Mouse (Mus musculus) urinary bladder, adult 18-20 months (tissue): ENCODE measurements around the gene Zfp13.

Source experiments
- DNase-seq, 2 experiments: peaks; one replicate each; pipeline ENCODE4 v3.0.0; 2022; ENCODE audit warnings: low spot score in 2 of 2, mixed read lengths in 2 of 2

The Zfp13 gene

DNA sequence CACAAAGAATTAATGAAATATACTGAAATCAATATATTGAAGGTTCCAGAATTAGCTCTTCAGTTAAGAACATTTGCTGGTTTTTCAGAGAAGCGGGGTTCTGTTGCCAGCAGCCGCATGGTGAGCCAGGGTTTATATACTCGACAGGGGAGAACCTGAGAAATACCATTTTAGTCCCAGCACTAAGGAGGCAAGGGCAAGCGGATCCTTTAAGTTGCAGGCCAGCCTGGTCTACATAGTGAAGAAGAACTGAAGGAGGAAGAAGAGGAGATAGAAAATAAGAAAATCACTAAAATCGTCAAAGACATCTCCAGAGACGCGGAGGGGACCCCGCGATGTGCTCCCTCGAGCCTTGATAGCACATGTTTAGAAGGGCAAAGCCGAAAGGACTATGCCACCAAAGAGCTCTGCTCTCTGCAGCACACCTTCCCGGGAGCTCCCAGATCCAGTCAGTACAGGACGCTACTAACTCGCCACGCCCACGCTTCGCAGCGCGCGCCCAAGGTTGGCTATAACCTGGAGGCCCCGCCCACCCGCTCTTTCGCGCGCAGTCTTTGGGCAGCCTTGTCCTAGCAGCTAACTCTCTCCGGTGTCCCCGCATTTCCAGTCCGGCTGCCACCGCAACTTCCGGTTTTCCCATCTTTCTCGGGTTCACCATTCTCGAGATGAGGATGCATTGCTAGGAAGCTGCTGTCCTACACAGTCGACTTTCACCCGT lies 6.9 kb downstream of the Zfp13 start:
- peak; percentile 86 to 92 for DNase-seq

DNA sequence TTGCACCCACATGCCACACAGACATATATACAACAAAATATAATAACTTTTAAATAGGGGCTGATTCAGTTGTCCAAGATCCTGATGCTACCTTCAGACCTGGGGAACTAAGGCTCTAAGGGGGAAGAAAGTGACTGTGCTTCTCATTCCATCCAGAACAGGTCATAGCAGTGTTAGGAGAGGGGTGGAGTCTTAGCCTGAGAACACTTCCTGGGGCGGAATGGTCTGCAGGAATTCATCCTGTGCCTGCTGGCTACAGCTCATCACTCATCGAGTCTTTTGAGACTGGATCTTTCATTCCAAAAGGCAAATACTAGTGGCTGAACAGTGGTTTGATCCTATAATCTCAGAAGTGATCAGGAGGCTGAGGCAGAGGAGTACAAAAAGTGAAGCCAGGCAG lies 12.0 kb downstream of the Zfp13 start:
- DNase-seq: no peak

DNA sequence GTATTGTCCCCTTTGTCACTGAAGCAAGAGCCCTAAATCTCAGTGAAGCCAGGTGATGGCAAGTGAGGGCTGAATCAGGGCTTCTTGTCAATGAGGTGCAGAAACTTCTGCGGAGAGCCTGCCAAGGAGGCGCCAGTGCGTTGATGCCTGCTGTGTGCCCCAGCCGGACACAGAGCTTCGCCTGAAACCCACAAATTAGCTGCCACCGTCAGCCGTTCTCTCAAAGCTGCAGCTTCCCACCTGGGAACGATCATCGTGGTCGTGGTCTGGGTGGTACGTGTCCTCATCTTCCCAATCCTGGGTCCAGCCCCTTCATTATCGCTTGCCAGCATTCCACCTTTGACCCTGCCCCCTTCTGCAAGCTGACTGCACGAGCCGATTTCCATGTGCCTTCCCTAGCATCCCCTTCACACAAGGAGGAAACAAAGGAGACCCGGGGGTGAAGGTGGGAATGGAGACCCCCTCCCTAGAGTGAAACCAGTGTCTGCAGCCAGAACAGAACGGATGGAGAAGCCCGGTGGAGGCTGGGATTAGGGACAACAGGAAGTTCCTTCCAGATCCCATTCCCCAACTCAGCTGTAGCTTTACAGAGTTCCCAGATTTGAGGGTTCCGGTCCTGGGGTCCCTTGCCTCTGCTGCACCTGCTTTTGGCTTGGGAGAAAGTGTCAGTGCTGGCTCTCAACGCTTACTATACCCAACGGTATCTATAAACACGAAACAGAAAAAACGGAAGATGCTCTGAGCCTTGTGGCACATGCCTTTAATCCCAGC lies 13.4 kb downstream of the Zfp13 start:
- DNase-seq: peak in 1 of 2 experiments; percentile 26

DNA sequence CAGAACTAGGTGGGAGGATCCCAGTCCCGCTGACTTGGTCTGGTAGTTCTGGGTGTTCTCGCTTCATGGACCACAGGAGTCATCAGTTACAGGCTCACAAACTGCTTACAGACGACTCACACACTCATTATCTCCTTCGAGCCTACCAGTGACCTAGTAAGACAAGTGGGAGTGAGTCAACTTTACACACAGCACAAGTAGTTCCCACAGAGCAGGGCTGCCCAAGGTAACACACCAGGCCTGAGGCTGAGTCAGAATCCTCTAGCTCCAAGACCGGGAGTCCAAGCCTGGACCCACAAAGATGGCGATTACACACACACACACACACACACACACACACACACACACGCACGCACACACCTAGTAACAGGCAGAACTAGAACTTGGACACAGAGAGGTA lies 14.5 kb downstream of the Zfp13 start:
- DNase-seq: no peak

DNA sequence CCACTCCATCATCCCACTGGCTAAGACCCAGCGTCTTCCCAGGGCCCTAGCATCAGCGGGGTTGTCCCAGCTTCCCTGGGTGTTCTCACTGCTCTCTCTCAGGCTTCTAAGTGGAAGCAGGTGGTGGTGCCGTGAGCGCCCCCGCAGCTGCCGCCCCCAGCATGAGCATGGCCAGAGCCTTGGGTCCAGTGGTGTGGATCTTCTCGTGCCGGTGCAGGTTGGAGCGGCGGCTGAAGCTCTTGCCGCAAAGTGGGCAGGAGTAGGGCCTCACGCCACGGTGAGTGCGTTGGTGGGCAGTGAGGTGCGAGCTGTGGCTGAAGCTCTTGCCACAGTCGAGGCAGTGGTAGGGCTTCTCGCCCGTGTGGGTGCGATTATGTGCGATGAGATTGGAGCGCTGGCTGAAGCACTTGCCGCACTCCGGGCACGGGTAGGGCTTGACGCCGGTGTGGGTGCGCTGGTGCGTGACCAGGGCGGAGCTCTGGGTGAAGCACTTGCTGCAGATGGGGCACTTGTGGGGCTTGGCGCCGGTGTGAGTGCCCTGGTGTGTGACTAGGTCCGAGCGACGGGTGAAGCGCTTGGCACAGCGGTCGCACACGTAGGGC lies 23.2 kb downstream of the Zfp13 start:
- no peak for DNase-seq

DNA sequence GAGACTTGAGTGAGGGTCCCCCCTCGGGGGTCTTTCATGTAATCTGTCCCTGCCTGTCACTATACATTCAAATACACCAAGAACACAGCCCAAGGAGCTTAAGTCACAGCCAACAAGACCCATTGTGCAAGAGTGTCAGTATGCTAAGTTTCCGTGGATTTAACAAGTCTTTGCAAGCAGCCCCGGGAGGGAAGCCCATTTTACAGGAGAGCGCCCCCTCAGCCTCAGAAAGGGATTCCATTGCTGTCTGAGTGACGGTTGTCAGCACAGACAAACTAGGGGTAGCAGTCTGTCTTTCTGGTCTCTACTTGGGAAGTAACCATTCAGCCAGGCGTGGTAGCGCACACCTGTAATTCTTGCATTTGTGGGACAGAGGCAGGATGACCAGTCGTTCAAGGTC lies 25.2 kb downstream of the Zfp13 start:
- DNase-seq: no peak

DNA sequence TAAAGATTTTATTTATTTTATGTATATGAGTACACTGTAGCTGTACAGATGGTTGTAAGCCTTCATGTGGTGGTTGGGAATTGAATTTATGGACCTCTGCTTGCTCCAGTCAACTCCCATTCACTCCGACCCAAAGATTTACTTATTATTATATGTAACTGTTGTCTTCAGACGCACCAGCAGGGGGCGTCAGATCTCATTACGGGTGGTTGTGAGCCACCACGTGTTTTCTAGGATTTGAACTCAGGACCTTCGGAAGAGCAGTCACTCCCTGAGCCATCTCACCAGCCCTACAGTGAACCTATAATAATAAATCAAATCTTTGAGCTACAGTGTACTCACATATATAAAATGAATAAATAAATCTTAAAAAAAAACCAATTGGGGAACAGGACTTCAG lies 27.2 kb downstream of the Zfp13 start:
- DNase-seq: no peak

DNA sequence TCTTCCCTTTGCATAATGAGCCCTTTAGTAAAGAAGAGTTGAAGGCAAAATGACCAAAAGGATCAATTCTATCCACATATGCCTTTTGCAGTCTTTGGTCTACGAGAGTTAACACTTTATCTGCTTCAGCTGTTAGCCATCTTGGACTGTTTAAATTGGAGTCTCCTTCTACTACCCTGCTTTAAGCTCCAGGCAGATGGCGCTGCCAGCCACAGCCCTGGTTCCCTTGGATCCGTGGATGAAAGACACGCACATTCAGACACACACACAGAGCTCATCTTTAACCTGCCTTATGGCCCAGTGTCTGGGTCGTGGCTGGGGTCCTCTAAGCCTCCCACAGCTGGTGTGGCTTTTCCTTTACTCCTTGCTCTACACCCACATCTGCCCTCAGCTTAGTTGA lies 28.2 kb downstream of the Zfp13 start:
- DNase-seq: no peak

DNA sequence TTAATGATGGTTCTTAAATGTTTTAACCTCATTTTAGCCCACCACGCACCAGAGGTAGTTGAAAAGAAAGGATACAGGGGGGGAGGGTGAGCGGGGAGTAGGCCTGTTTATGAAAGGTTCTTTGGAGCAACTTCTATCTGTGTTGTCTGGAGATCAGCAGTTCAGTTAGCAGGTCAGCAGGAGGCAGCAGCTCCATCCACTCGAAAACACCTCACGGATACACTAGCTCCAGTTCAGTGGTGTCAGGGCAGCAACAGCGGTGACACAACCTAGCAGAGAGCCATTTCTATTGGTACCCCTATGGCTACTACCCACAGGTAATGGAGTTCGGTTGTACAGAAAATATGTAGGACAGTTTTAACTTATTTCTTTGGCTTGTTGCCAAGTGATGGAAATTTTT lies 29.3 kb downstream of the Zfp13 start:
- DNase-seq: peak in 1 of 2 experiments; percentile 26

DNA sequence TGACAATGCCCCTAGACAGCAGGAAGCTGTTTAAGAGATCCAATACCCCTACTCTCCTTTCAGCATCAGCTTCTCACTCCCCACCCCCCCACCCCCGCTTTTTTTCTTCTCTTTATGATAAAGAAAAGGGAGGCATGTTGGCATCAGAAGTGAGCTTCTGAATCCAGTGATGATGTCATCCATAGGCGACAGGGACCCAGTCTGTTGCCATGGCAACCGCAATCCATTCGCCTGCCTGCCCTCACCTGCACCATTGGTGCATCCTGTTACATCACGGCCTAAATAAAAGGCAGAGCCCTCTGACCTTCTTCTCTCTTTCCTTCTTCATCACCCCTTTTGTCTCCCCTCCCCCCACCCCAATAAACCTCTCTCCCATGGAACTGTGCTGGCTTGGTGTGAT lies 30.9 kb downstream of the Zfp13 start:
- DNase-seq: no peak

DNA sequence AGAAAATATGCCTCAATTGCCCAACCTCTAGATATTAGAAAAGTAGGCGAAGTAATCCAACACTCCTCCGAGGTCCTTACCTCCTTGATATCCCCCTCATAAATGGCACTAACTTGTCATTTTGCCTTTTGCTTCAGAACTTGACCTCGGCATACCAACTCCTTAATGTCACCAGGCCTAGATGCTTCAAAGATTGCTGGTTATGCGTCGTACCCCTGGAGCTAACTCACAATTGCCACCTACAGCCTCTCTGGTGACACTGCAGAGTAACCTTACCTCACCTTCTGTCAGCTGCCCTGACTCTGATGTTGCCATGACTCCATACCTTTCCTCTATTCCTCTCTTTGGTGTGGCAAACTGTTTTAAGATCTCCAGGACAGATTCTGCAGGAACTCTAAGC lies 32.5 kb downstream of the Zfp13 start:
- DNase-seq: no peak

DNA sequence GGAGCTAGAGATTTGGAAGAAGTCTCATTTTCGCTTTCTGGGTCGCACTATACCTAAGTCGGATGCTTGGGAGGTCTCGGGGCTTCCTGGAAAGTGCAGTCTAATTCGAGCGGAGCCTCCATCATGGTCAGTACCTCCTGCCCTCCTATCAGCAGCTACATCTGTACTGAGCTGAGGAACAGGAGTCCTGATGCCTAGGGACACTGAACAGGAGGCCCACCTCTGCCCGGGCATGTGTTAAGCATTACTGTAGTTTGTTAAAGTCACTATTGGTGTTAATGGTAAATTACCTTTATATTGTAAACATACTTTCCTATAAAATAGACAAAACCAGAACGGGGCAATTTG lies 34.9 kb downstream of the Zfp13 start:
- no peak for DNase-seq

DNA sequence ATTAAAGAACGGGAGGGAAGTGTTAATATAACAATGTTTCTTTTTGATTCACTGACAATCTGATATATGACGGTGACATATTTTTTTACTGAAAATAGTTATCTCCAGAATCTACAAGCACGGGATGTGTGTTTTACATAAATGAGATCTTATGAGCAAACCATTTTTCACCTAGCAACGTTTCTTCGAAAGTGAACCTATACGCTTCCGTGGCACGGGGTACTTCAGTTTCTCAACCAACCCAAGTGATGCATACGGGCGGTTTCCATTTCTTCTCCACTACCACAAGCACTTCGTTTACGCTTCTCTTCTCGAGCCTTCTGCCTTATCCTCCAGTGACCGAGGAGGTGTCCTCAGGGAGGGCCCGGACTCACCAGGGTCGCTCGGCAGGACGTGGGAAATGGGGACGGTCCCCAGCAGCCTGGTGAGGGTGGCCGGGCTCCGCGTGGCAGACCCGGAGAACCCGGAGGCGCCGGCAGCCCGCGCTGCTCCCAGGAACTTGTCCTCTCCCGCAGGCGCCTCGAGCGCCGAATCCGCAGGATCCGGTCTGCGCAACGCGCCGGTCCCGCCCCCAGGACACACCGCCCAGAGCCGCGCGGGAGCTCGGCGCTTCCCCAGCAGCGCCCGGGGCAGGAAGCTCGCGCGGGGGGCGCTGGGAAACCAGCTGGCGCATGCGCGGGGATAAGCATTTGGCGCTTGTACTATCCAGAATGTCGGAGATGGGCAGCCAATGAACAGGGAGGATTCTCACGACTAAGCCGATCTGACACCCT lies 35.5 kb downstream of the Zfp13 start, which contains the start of gene Zfp213:
Gene Zfp213 (minus strand): TSS at position 644 of the 773 bp plus-strand sequence.
- peak; percentile 85 to 93 for DNase-seq

DNA sequence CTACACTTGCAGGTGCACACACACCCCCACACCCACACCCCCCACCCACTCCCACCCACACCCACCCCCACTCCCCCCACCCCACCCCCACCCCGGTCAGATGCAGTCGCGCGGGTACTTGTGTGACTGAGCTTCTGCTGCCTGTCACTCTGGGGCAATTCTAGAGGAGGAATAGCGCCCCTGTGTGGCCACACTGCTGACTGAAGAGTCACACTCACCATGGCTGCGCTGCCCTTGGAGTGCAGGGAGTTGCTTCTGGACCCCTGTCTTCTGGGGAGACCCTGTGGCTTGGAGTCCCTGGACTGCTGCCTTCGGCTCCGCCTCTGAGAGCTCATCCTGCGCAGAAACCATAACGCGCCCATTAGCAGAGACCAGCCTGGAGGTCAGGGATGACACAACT lies 39.5 kb downstream of the Zfp13 start:
- peak in 1 of 2 experiments; percentile 25 for DNase-seq

DNA sequence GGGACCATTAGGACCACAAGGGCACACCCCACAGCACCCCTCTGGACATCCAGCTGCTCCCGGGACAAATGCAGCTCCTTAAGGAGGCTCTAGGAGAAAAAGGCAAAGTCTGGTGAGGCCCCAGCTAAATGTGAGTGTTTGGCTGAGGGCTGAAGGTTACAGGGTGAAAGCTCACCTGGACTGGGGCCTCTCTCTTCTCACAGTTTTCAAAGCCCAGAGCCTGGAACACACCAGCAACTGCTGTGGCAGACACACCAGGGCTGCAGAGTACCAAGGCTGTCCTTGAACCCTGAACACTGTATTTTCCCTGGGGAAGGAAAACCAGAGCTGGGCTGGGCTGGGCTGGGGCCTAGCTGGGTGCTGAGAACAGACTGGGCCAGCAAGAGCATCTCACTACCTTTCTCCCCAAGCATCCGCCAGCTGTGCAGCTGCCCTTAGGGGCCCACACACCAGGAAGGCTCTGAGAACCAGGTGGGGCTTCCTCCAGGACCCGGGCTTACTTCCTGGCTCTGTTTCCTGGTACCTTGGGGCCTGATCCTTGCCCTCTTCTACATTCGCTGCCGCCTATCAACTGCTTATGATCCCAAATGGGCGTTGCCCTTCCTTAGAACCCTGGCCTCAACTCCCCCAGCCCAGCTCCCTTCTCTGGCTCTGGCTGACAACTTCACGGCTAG lies 43.9 kb downstream of the Zfp13 start:
- no peak for DNase-seq

DNA sequence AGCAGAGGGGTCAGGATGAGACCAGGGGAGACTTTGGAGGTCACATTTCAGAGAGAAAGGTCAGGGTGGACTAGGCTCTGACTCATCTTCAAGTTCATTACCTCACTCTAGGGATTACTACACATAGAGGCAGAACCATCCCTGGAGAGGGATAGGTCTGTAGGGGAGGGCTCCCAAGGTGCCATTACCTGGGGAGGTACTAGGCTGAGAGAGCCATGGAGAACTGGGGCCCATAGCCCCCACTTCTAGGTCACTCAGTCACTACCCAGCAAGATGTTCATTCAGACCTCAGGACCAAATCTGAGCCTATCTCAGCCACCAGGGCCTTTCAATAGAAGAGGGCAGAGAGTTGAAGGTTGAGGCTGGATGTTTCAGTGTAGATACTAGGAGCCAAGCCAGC lies 45.0 kb downstream of the Zfp13 start:
- DNase-seq: no peak

DNA sequence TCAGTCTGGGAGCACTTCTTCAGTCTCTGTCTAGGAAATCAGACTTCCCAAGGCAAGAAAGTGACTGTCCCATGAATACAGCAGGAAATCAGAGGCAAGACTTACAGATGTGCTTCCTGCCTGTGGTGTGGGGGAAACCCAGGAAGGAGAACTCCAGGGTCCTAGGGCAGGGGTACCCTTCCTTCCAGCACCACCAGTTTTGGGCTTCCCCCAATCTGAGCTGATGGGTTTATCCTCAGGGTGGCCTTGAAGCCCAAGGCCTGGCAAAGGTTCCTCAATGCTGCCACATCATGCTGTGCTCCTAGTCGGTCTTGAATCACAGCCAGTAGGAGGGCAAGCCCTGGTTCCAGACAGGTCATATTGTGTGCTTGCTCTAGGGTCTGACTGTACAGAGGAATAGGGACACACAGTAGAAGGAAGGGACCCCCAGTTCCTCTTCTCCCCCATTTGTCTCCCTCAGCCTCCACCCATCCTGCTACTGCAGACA lies 45.6 kb downstream of the Zfp13 start:
- DNase-seq: no peak

DNA sequence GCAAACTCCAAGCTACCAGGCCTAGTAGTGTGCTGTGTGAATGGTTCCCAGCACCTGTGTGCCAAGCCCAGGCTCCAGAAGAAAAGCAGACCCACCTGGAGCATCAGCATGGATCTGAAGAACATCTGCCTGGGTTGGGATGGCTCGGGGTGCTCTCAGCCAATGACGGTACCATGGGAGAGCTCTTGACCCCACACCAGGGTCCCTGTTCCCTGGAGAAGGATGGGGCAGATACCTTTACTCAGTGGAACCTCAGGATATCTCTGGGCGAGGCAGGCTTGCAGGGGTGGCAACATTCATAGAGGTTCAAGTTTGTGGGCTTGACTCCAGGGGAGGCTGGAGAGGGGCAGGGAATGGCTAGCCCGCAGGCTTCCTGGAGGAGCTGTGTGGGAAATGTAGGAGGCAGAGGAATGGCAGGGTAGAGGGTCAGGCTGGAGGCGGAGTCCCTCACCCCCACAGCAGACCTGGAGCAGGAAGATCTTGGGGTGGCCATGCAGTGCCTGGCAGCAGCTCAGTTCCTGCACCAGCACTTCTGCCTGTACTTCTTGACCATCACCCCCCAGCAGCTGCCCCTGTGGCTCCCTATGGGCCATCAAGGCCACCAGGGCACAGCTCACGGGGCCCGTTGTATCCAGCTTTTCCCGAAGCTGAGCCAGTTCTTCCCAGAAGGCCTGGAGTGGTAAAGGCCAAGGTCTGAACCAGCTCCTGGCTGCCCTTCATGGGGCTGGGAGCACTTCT lies 46.2 kb downstream of the Zfp13 start:
- DNase-seq: no peak

DNA sequence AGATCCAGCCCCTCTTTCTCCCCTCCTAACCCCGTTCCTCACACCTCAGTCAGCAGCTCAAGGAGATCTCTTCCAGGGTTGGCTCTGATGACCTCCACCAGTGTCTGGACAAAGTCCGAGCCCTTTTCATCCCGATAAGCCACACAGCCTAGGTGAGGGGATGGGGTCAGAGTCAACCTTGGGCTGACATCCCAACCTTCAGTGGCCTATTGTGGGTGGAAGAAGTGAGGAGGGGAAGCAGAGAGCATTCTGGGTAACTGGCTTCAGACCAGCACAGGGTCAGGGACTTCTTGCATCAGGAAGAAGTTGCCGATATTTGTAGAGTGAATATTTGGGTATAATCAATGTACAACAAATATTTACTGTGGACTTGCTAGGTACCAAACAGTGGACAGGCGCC lies 47.3 kb downstream of the Zfp13 start:
- no peak for DNase-seq

DNA sequence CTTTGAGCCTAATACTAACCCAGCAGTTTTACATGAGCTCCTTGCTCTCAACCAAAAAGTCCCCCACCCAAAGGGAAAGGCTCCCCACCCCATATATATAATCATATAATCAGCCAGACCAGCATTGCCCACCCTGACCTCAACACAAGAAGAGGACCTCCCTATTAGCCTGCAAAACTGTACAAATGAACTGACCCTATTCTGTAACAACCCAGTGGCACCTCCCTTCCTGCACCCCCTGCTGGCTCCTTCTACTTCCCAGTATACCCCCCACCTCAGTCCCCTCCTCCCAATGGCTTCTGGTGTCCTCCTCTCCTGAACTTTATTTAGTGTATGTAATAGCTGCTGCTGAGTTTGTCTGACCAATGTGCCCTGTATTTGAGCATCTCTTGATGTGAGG lies 47.9 kb downstream of the Zfp13 start:
- DNase-seq: no peak

DNA sequence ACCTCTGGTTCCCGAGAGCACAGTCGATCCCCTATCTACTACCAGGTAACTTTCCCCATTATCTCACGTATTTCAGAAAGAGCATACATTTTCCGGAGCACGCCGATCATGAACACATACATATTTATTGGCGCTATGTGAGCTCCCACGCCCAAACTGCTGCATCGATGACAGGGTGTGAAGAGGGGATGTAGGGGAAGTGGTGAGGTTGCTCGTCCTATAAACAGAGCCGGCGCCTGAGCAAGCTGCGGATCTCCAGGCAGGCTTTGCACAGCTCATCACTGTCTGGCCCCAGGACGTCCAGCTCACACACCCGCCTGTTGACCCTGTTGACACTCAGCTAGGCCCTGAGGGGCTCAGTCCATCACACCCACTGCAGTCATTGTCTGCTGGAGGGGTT lies 48.4 kb downstream of the Zfp13 start:
- no peak for DNase-seq
